Mouse (Mus musculus): Measurements from ENCODE around the gene Uggt1. TPM values are rescaled to one million over a fixed set of nuclear protein-coding genes. Genes with fewer than 3 reads are reported as not detected.
A peak's percentile ranks its signal among the peaks of the same experiment; 100 is the strongest.

The Uggt1 gene
- polyA plus RNA-seq, 1 experiment from 2014 or later, result 18.4 TPM

DNA sequence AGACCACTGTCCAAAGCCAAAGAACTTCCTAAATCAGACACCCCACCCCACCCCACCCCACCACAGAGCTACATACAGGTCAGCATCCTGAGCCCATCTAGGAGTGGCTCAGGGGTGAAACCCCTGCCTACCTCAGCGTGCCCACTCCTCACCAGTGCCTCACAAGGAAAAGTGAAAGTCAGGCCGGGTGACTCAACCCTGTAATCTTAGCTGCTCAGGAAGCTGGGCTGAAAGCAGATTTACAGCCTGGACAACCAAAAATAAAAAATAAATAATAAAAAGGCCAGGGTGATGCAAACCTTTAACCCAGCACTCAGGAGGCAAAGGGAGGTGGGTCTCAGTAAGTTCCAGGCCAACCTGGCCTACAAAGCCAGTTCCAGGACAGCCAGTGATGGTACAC lies 8.7 kb downstream of the Uggt1 start:
- Histone ChIP-seq H3K27ac (no peak overlapping the region), H3K9me3 (replicated peaks) (no peaks in the 10 kb centered on the region), H3K27me3 (no peaks in the 10 kb centered on the region), H3K9ac (no peak overlapping the region), H3K4me1 (replicated peaks) (peaks cover 13% of the 10 kb centered on the region), H3K4me3 (replicated peaks) (no peak overlapping the region), H3K4me2 (no peak overlapping the region), H3K36me3 (peaks cover 32% of the 10 kb centered on the region)
- DNase-seq, result no peak
- 49% methylated on average over 2 of the region's 2 CpGs for WGBS (ENCODE audit: insufficient replicate concordance)
- no peak for ATAC-seq (ENCODE audit: low read depth)

DNA sequence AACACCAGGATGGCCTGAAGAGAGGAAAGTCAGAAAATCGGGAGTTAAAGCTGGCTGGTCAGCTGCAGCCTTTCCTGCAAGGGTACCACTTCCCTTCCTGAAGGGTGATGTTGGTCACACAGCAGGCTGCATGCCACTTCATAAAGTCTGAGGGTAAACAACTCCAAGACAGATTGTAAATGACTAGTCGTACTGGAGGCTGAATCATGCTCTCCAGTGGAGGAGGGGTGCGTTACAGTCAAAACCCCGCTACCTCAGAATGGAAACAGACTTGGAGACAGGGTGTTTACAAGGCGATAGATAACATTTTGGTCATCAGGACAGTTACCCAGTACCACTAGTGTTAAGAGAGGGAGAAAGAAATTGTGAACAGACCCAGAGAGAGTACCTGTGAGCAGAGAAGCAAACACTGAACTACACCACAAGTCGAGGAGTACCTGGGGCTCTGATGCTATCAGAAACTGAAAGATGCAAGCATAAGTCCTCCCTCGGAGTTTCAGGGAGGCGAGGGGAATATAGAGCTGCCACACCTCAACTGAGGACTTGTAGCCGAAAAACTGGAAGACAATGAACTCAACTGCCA lies 9.4 kb downstream of the Uggt1 start:
- Histone ChIP-seq H3K27ac (no peak overlapping the region), H3K9me3 (replicated peaks) (no peaks in the 10 kb centered on the region), H3K36me3 (peaks cover 36% of the 10 kb centered on the region), H3K4me1 (replicated peaks) (peaks cover 13% of the 10 kb centered on the region), H3K4me3 (replicated peaks) (no peak overlapping the region), H3K4me2 (no peak overlapping the region), H3K27me3 (no peaks in the 10 kb centered on the region), H3K9ac (no peak overlapping the region)
- no peak for DNase-seq
- 64% methylated on average over 9 of the region's 9 CpGs for WGBS (ENCODE audit: insufficient replicate concordance)
- ATAC-seq (ENCODE audit: low read depth), result no peak

- peaks cover 49% of the 10 kb centered on the region for H3K36me3 ChIP-seq
- ATAC-seq (ENCODE audit: low read depth) (no peak), DNase-seq (no peak)
- H3K9ac ChIP-seq, result no peak overlapping the region
- no peak overlapping the region for H3K27ac ChIP-seq
- no peaks in the 10 kb centered on the region for H3K9me3 ChIP-seq (replicated peaks)
- no peak overlapping the region for H3K4me3 ChIP-seq (replicated peaks)
- H3K4me2 ChIP-seq, result no peak overlapping the region
- 79% methylated on average over 6 of the region's 6 CpGs for WGBS (ENCODE audit: insufficient replicate concordance)
- H3K4me1 ChIP-seq (replicated peaks), result peaks cover 4% of the 10 kb centered on the region; the same call in 1 of the 2 replicates
- H3K27me3 ChIP-seq, result no peaks in the 10 kb centered on the region
Observed at GRCm38 (mm10) chr1:36233218-36233617, 11.3 kb downstream of the Uggt1 start.

DNA sequence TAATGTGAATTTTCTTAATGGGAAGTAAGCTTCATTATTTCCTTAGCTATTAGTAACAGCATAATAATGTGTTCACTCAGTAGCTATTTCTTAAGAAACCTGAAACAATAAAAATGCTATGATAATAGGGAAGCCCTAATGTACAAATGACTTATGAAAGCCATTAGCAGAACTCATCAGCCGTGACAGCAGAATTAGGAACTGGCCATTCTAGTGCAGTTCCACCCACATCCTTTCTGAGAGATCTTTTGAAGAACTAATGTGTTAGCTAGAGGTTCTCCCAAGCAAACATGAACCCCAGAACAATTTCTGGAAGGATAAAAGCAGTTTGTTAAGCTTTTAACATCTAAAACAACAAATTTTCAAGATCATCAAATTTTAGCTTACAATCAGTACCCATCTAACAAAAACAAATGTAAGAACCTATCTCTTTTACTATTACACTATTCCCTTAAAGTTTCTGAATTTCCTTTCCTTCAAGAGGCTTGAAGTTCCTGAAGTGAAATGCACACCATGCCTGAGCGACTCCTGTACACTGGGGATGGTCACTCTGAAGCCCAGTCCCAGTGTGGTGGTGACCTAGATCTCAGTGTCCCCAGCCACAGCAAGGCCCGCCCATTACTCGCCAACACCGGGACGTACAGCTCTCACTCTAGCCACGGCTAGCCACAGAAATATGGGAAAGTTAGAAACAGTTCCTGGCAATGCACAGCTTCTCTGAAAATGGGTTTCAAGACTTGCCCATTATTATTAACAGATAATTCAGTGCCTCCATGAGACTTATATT lies 13.4 kb downstream of the Uggt1 start:
- no peaks in the 10 kb centered on the region for H3K9me3 ChIP-seq (replicated peaks)
- H3K4me3 ChIP-seq (replicated peaks), result no peak overlapping the region
- H3K4me2 ChIP-seq, result no peak overlapping the region
- H3K9ac ChIP-seq, result no peak overlapping the region
- peaks cover 3% of the 10 kb centered on the region; the same call in 1 of the 2 replicates for H3K4me1 ChIP-seq (replicated peaks)
- 57% methylated on average over 7 of the region's 7 CpGs for WGBS (ENCODE audit: insufficient replicate concordance)
- no peak for DNase-seq
- no peak for ATAC-seq (ENCODE audit: low read depth)
- H3K27me3 ChIP-seq, result no peaks in the 10 kb centered on the region
- H3K27ac ChIP-seq, result no peak overlapping the region
- H3K36me3 ChIP-seq, result peaks cover 65% of the 10 kb centered on the region

GRCm38 (mm10) chr1:36228461-36228860 lies 16.1 kb downstream of the Uggt1 start:
- H3K36me3 ChIP-seq, result peaks cover 69% of the 10 kb centered on the region
- H3K27me3 ChIP-seq, result no peaks in the 10 kb centered on the region
- H3K27ac ChIP-seq, result no peak overlapping the region
- 83% methylated on average over 9 of the region's 9 CpGs for WGBS (ENCODE audit: insufficient replicate concordance)
- no peaks in the 10 kb centered on the region for H3K4me1 ChIP-seq (replicated peaks)
- H3K9me3 ChIP-seq (replicated peaks), result no peaks in the 10 kb centered on the region
- H3K4me2 ChIP-seq, result no peak overlapping the region
- no peak overlapping the region for H3K4me3 ChIP-seq (replicated peaks)
- H3K9ac ChIP-seq, result no peak overlapping the region
- no peak for ATAC-seq (ENCODE audit: low read depth)
- no peak for DNase-seq

DNA sequence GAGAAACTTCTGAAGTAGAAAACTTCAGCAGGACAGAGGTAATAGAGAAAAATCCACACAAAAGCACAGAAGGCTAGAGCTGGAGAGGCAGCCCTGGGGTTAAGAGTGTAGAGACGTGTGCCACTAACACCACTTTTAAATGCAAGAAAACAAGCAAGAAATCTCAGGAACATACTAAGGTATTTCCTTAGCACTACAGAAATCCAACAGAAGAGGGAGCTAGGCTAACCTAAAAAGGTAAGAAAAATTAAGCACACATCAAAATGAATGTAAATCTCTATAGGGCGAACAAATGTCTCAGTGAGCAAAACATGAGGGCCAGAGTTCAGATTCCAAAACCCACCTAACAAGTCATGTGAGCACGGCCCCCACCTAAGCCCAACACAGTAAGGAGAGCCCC lies 19.9 kb downstream of the Uggt1 start:
- Histone ChIP-seq H3K4me3 (replicated peaks) (no peak overlapping the region), H3K27me3 (no peaks in the 10 kb centered on the region), H3K36me3 (peaks cover 82% of the 10 kb centered on the region), H3K4me2 (no peak overlapping the region), H3K9me3 (replicated peaks) (no peaks in the 10 kb centered on the region), H3K27ac (no peak overlapping the region), H3K9ac (no peak overlapping the region), H3K4me1 (replicated peaks) (no peaks in the 10 kb centered on the region)
- ATAC-seq (ENCODE audit: low read depth) (no peak), DNase-seq (no peak)
- WGBS (ENCODE audit: insufficient replicate concordance), result 85% methylated on average over 3 of the region's 3 CpGs

- peaks cover 58% of the 10 kb centered on the region for H3K36me3 ChIP-seq
- H3K9ac ChIP-seq, result no peak overlapping the region
- DNase-seq (peak; percentile 3), ATAC-seq (ENCODE audit: low read depth) (peak; percentile 93)
- H3K4me3 ChIP-seq (replicated peaks), result no peak overlapping the region
- no peak overlapping the region; the same call in 1 of the 2 replicates for H3K4me2 ChIP-seq
- 34% methylated on average over 4 of the region's 4 CpGs for WGBS (ENCODE audit: insufficient replicate concordance)
- H3K4me1 ChIP-seq (replicated peaks), result peaks cover 24% of the 10 kb centered on the region
- H3K9me3 ChIP-seq (replicated peaks), result no peaks in the 10 kb centered on the region
- H3K27me3 ChIP-seq, result no peaks in the 10 kb centered on the region
- peak overlapping the region; percentile 27; the same call in 1 of the 2 replicates for H3K27ac ChIP-seq
Observed at GRCm38 (mm10) chr1:36214324-36214723, 30.2 kb downstream of the Uggt1 start.

- no peaks in the 10 kb centered on the region for H3K9me3 ChIP-seq (replicated peaks)
- H3K4me2 ChIP-seq, result no peak overlapping the region
- H3K4me1 ChIP-seq (replicated peaks), result no peaks in the 10 kb centered on the region
- no peaks in the 10 kb centered on the region for H3K27me3 ChIP-seq
- no peak for ATAC-seq (ENCODE audit: low read depth)
- H3K4me3 ChIP-seq (replicated peaks), result no peak overlapping the region
- no peak for DNase-seq
- H3K36me3 ChIP-seq, result peaks cover 49% of the 10 kb centered on the region
- 88% methylated on average over 12 of the region's 12 CpGs for WGBS (ENCODE audit: insufficient replicate concordance)
- H3K27ac ChIP-seq, result no peak overlapping the region
- H3K9ac ChIP-seq, result no peak overlapping the region
Observed at GRCm38 (mm10) chr1:36201739-36202138, 42.8 kb downstream of the Uggt1 start.

GRCm38 (mm10) chr1:36194482-36194881 lies 50.0 kb downstream of the Uggt1 start:
- DNase-seq, result no peak
- Histone ChIP-seq H3K9me3 (replicated peaks) (no peaks in the 10 kb centered on the region), H3K27me3 (no peaks in the 10 kb centered on the region), H3K4me1 (replicated peaks) (no peaks in the 10 kb centered on the region), H3K27ac (no peak overlapping the region), H3K4me2 (no peak overlapping the region), H3K36me3 (peaks cover 84% of the 10 kb centered on the region), H3K9ac (no peak overlapping the region), H3K4me3 (replicated peaks) (no peak overlapping the region)
- 93% methylated on average over 3 of the region's 3 CpGs for WGBS (ENCODE audit: insufficient replicate concordance)
- ATAC-seq (ENCODE audit: low read depth), result no peak

GRCm38 (mm10) chr1:36191966-36192365 lies 52.6 kb downstream of the Uggt1 start:
- no peak overlapping the region for H3K27ac ChIP-seq
- H3K4me2 ChIP-seq, result no peak overlapping the region
- WGBS (ENCODE audit: insufficient replicate concordance), result 85% methylated on average over 11 of the region's 11 CpGs
- H3K4me3 ChIP-seq (replicated peaks), result no peak overlapping the region
- H3K9me3 ChIP-seq (replicated peaks), result no peaks in the 10 kb centered on the region
- no peak overlapping the region for H3K9ac ChIP-seq
- H3K4me1 ChIP-seq (replicated peaks), result no peaks in the 10 kb centered on the region
- DNase-seq (no peak), ATAC-seq (ENCODE audit: low read depth) (no peak)
- H3K27me3 ChIP-seq, result no peaks in the 10 kb centered on the region
- H3K36me3 ChIP-seq, result peaks cover 92% of the 10 kb centered on the region

- Histone ChIP-seq H3K27ac (no peak overlapping the region), H3K27me3 (no peaks in the 10 kb centered on the region), H3K36me3 (peaks cover 89% of the 10 kb centered on the region), H3K9me3 (replicated peaks) (no peaks in the 10 kb centered on the region), H3K4me2 (no peak overlapping the region), H3K4me3 (replicated peaks) (no peak overlapping the region), H3K4me1 (replicated peaks) (peaks cover 8% of the 10 kb centered on the region), H3K9ac (no peak overlapping the region)
- DNase-seq (peak; percentile 11), ATAC-seq (ENCODE audit: low read depth) (peak; percentile 63)
- 15% methylated on average over 5 of the region's 5 CpGs for WGBS (ENCODE audit: insufficient replicate concordance)
Observed at GRCm38 (mm10) chr1:36180038-36180437, 64.5 kb downstream of the Uggt1 start.

GRCm38 (mm10) chr1:36173461-36173860 lies 71.1 kb downstream of the Uggt1 start:
- ATAC-seq (ENCODE audit: low read depth) (no peak), DNase-seq (no peak)
- Histone ChIP-seq H3K27me3 (no peaks in the 10 kb centered on the region), H3K4me1 (replicated peaks) (no peaks in the 10 kb centered on the region), H3K27ac (no peak overlapping the region), H3K4me3 (replicated peaks) (no peak overlapping the region), H3K36me3 (peaks cover 87% of the 10 kb centered on the region), H3K4me2 (no peak overlapping the region), H3K9me3 (replicated peaks) (no peaks in the 10 kb centered on the region), H3K9ac (no peak overlapping the region)
- WGBS (ENCODE audit: insufficient replicate concordance), result 87% methylated on average over 8 of the region's 8 CpGs
